Mouse (Mus musculus) cerebral cortex, adult 2 months (tissue): ENCODE measurements around the gene Ube2u.

Experiments used
- WGBS: fragments of 180-500 bp; shearing (Covaris S2); methylation state at CpG from one replicate; pipeline ENCODE4 v1.1.7; 2018; 5-methylcytosine and 5-hydroxymethylcytosine counted together

Gene Ube2u

GRCm38 (mm10) chr4:100547905-100548304, 69.3 kb downstream of the Ube2u start:
- WGBS, result 59% methylated on average over 4 of the region's 4 CpGs

- WGBS, result 87% methylated on average over 2 of the region's 2 CpGs
Observed at GRCm38 (mm10) chr4:100553296-100553695, 74.6 kb downstream of the Ube2u start.

- WGBS, result 6% methylated on average over 21 of the region's 21 CpGs
Observed at GRCm38 (mm10) chr4:100588236-100589206, 109.9 kb downstream of the Ube2u start.

- WGBS, result 90% methylated on average over 4 of the region's 4 CpGs
Observed at GRCm38 (mm10) chr4:100595771-100596170, 117.1 kb downstream of the Ube2u start.

- WGBS, result 42% methylated on average over 5 of the region's 5 CpGs
Observed at GRCm38 (mm10) chr4:100596630-100597029, 118.0 kb downstream of the Ube2u start.

GRCm38 (mm10) chr4:100597049-100597448, 118.4 kb downstream of the Ube2u start:
- WGBS, result 46% methylated on average over 4 of the region's 4 CpGs
